Mouse (Mus musculus) embryonic fibroblast, embryonic 13.5 days (primary cell): ENCODE measurements around the gene Mpp3.

ENCODE experiments used
- CTCF ChIP-seq: IDR thresholded peaks from 2 replicates; pipeline ENCODE4 v1.5.1; 2011; ENCODE audit warnings: mild to moderate bottlenecking, control low read depth, low read length, moderate library complexity, borderline replicate concordance; ENCODE audit not compliant: insufficient read depth
- POLR2A ChIP-seq: IDR thresholded peaks from 2 replicates; pipeline ENCODE4 v1.6.1; 2011; ENCODE audit warnings: low read depth, mild to moderate bottlenecking, control low read depth, low read length, moderate library complexity

- TF ChIP-seq CTCF (no peak), POLR2A (no peak)
Observed at GRCm38 (mm10) chr11:102019736-102020135, 8.5 kb downstream of the Mpp3 start.
